10 mouse cellular contexts compared by ENCODE assay signal in genomic region chr5:151046917-151047316, GRCm38 (mm10).
DNase-seq lines count a peak whose midpoint lies in the region.
"Had no signal": no experiment of that assay in that cellular context is flagged by ENCODE, and none has a peak within 500 bp of the region (broad histone marks: within the 10 kb centered on the region; RNA-seq: fewer than 3 reads in every experiment).

No protein-coding gene starts in this region.

- WGBS in limb, embryonic 10.5 days: 51% methylated on average over 7 of the region's 7 CpGs

- H3K27me3 ChIP-seq in limb, embryonic 10.5 days (ENCODE audit: low read depth, poor library complexity, severe bottlenecking): no peaks in the 10 kb centered on the region
- H3K27me3 ChIP-seq: forebrain, embryonic 15.5 days; hindbrain, embryonic 15.5 days had no signal

- intact Hi-C loops in gastrocnemius, postnatal 14 days (cut with DNase I; ENCODE audit: low total_unique reads): no loop called here

- peak overlapping the region; percentile 51 for H3K27ac ChIP-seq in limb, embryonic 10.5 days
- H3K27ac ChIP-seq: forebrain, embryonic 15.5 days; hindbrain, embryonic 15.5 days had no signal

- H3K36me3 ChIP-seq in limb, embryonic 10.5 days: peaks cover 3% of the 10 kb centered on the region; the same call in 1 of the 2 replicates
- H3K36me3 ChIP-seq: forebrain, embryonic 15.5 days; hindbrain, embryonic 15.5 days had no signal

- no peak overlapping the region for H3K4me3 ChIP-seq in limb, embryonic 10.5 days
- H3K4me3 ChIP-seq: forebrain, embryonic 15.5 days; hindbrain, embryonic 15.5 days had no signal

- no peaks in the 10 kb centered on the region for H3K9me3 ChIP-seq in limb, embryonic 10.5 days (replicated peaks)
- H3K9me3 ChIP-seq: forebrain, embryonic 15.5 days; hindbrain, embryonic 15.5 days had no signal

- peak; percentile 37 for DNase-seq in embryo, embryonic 10 days (ENCODE audit: low spot score)
- DNase-seq in embryo, embryonic 9.5 days (ENCODE audit: extremely low spot score): no peak
- DNase-seq in NIH3T3 (ENCODE audit: low read depth) (peak; percentile 16), liver (no peak)
- peak; percentile 72 for DNase-seq in gastrocnemius, postnatal 14 days
- no peak for DNase-seq in limb, embryonic 10.5 days (ENCODE audit: low spot score)
- no peak for DNase-seq in frontal cortex, adult 2 months (ENCODE audit: extremely low spot score in 1 of 2, low spot score in 1 of 2)
- no peak for DNase-seq in cerebellum, postnatal 36 days

- peaks cover 25% of the 10 kb centered on the region for H3K4me1 ChIP-seq in limb, embryonic 10.5 days
- H3K4me1 ChIP-seq: forebrain, embryonic 15.5 days; hindbrain, embryonic 15.5 days had no signal

Comparison
In these comparisons a context has a peak if more than half of its experiments do, and no peak if none do; other contexts are left out.
1. DNase-seq: peak in embryo, embryonic 10 days (single experiment), NIH3T3 (single experiment) and gastrocnemius, postnatal 14 days (single experiment); none in embryo, embryonic 9.5 days (single experiment), limb, embryonic 10.5 days (single experiment), liver (single experiment), frontal cortex, adult 2 months (0 of 2) and cerebellum, postnatal 36 days (0 of 2).